Mouse (Mus musculus) MEL-GATA-1-ER (cell line): ENCODE data around the gene Hmox1.

ENCODE experiments used
- DNase-seq: peaks from one replicate; pipeline ENCODE4 v3.0.0-alpha.2; 2012; ENCODE audit warnings: low read depth; ENCODE audit errors: extremely low read depth

Gene Hmox1

DNA sequence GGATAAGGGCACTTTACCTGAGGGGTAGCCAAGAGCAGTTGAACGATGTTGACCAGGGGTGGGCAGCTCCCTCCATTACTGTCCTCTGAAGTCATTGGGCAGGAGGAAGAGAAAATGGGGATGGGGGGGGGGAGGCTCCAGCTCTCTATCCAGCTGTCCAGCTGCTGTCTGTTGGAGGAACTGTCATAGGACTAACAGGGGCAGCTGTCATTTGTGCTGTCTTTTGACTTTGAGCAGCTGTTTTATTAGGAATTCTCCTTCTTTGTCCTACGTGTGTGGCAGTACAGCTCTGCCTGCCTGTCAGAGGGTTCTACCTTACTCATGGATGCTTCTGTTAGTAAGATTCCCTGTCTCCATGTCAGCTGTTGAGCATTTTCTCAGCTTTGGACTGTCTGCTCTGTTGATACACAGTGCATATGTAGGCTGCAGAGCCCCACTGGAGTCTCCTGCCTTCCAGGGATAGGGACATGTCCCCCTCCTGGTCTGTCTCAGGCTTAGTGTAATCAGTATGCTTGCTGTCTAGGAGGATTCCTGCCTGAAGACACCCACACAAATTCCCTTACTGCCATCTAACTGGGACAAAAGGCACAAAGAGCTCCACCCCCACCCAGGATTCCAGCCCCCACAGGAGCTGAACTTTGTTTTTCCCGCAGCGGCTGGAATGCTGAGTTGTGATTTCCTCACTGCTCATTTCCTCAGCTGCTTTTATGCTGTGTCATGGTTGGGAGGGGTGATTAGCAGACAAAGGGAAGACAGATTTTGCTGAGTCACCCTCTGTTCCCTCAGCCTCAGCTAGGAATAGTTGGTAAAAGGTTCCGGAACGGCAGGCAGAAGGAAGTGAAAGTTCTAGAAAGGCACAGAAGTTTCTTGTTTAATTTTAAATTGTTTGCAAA lies 4.2 kb upstream of the Hmox1 start:
- DNase-seq, result peak; percentile 76

DNA sequence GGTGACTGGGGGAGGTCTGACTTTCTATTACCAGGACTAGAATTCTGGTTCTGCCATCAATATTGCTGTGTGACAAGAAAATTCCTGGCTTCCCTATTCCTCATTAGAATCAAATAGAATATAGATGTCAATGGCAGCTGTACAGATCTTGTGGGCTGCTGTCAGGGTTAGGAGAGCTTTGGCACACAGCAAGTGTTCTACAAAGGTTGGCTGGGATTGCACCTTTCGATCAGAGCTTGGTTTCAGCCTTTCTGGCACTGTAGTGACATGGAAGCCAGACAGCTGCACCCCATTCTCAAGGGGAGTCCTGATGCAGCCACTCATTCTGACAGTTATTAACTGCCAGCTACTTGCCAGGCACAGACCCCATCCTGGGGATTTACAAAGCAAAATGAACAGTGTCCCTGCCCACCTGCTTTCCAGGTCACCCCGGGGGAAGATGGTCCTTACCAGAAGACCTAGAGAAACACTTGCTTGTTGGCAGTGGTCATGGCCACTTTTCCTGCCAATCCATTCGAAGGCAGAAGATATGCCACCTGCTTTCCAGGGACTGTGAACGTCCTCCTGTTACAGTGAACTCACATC lies 2.5 kb upstream of the Hmox1 start:
- DNase-seq, result no peak

DNA sequence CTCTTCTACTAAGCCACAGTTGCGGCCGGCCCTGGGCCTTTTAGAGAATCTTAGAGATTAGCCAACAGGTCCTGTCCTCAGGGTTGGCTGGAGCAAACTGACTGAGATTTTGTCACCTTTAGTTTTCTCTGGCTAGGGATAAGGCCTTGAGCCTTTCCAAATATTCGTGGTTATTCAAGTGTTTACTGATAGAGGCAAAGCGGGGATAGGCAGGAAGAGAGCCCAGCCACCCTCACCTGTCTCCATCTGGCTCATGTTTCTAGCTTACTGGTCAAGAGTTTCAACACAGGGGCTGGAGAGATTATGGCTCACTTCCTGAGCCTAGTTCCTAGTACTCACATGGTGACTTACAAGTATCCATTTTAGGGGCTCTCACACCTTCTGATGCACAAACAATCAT lies 9.5 kb downstream of the Hmox1 start:
- no peak for DNase-seq

DNA sequence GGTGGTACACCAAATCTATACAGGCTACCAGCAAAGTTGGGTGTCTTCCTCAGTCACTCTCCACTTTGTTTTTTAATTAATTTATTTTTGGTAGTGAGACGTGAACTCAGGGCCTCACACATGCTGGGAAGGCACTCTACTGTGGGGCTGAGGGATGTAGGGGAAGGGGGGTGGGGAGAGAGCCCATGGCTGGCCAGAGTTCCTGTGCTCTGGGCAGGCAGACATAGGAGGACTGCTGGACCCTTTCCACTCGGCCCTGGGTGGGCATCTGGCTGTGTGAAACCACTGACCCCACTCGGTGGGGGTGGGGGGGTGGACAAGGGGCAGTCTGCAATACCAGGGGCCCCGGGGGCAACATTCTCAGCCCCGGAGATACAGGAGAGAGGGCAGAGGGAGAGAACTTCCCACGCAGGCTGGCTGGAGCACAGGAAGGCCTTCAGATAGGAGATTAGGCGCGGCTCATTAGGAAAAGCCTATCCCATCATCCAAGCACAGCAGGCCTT lies 10.0 kb downstream of the Hmox1 start:
- DNase-seq, result no peak

DNA sequence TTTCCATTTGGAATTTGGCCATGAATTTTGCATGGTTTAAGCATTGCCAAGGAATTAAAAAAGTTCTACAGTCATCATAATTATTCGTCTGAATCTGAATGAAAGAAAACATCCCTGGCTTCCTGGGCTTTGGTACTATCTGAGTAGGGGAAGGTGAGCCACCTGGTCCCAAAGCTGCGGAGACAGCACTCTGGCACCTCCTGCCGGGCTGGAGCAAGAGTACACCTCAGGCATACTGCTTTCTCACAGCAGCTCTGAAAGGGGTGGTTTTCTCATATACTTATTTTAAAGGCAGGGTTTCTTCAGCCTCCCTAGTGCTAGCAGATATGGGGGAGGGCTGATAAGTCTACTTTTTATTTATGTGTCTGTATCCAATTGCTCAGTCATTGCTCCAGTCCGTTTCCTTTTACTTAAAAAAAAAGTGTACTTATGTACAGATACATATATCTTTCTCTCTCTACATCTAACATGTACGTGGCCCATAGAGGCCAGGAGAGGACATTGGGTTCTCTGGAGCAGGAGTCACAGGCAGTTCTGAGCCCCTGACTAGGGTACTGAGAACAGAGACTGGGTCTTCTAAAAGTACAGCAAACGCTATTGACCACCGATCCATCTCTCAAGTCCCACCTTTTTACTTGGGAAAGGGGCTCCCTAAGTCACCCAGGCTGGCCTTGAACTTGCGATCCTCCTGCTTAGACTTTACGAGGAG lies 15.3 kb downstream of the Hmox1 start:
- peak; percentile 76 for DNase-seq

DNA sequence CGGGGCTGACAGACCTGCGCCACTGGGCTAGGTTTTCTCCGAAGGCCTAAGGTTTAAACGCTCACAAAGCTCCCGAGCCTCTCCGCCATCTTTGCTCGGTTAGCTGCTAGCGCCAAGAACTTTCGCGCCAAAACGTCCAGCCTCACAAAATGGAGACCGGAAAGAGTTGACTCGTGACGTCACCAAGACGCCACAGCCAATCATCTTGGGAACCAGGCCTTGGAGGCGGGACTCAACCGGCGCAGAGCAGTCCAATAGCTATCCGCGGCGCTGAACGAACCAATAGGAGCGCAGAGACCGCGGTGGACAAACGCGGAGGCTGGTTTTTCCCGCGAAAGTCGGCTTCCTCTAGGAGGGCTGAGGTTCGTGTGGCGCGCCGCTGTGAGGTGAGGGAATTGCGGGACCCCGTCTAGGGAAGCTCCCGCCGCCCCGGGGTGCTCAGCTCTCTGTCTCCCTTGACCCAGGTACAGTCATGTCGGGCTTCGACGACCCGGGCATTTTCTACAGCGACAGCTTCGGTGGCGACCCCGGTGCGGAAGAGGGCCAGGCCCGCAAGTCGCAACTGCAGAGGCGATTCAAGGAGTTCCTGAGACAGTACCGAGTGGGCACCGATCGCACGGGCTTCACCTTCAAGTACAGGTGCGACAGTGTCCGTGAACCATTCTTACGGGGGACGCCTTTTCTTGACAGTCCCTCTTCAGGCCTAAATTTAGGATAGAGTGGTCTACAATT lies 16.0 kb downstream of the Hmox1 start, which contains the start of gene Mcm5:
Gene Mcm5, plus strand, starts transcription at position 334 of the 732 bp plus-strand sequence.
- DNase-seq, result peak; percentile 96

DNA sequence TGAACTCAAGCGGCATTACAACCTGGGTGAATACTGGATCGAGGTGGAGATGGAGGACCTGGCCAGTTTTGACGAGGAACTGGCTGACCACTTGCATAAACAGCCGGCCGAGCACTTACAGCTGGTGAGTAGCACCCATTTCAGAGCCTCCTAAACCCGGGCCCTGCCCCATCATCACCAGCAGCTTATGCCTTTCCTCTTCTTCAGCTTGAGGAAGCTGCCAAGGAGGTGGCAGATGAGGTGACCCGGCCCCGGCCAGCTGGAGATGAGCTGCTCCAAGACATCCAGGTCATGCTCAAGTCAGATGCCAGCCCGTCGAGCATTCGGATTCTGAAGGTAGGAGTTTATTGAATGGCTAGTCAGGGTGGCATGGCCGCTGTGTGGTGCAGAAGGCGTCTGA lies 16.7 kb downstream of the Hmox1 start:
- DNase-seq, result no peak

DNA sequence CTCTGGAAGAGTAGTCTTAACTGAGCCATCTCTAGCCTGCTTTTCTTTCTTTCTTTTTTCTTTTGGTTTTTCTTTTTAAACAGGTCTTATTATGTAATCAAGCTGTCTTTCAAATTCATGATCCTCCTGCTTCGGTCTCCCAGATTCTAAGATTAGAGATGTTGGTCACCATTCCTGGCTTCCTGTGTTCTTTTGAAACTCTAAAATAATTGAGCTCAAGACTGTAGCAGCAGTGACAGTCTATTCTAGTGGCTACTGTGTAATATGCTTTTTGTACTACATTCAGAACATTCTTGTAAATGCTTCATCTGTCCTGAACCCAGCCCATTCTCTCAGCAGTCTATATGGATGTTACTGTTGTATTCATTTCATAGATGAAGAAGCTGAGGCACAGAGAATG lies 25.1 kb downstream of the Hmox1 start:
- no peak for DNase-seq

DNA sequence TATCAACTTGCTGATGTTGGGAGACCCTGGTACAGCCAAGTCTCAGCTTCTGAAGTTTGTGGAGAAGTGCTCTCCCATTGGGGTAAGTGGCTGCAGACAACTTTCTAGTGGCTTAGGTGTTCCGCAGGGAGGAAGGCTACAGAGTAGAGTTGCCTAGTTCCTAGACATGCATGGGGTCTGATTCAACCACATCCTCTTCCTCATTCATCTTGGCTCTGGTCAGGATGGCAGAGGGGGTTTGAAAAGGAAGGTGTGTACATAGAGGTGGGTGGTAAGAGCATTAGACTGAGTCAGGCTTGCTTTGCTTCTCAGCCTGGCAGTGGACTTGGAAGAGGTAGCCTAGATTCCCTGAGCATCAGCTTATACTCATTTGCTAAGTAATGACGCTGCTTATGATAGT lies 25.9 kb downstream of the Hmox1 start:
- no peak for DNase-seq

DNA sequence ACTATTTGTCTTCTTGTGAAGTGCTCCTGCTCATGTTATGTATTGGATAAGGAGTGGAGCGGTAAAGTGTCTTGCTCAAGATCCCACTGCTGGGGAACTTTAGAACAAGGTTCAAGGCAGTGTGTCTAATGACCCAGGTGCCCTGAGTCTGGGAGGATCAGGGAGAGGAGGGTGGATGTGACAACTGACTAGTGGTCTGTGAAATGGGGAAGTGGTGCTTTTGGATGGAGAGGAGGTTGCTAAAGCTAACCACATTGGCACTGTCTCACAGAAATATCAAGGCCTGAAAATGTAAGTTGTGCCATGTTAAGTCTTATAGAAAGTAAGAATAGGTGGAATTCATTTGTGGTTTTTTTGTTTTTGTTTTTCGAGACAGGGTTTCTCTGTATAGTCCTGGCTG lies 26.3 kb downstream of the Hmox1 start:
- peak; percentile 50 for DNase-seq

DNA sequence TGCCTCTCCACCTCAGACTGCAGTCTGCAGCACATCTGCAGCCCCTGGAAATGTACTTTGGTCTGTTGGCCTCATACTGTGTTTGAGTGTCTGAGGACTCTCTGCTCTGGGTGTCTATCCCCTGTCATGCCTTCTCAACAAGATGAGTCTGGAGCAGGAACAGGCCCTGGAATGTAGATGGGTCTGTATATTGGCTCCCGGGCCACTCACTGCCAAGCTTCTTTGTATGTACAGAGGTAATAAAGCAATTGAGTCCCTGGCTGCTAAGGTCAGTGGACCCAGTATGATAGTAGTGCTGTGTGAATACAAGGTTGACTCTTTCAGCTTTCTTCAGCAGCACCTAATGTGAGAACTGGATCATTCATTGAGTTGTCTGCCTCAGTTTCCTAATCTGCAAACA lies 34.0 kb downstream of the Hmox1 start:
- no peak for DNase-seq

DNA sequence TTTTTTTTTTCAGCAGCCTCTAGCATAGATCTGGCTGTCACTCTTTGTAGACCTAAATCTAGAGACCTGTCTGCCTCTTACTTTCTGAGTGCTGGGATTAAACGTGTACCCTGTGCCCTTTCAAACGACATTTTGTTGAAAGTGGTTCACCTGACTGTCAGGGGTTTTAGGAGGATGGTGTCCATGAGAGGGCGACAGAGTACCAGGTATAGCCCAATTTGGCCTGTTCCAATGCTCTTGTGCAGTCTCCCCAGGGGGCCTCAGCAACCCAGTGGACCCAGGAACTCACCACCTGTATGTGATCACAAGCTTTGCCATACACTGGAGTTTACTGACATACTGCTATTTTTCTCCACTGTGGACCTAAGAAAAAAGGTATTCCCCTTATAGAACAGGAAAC lies 39.1 kb downstream of the Hmox1 start:
- DNase-seq, result no peak

DNA sequence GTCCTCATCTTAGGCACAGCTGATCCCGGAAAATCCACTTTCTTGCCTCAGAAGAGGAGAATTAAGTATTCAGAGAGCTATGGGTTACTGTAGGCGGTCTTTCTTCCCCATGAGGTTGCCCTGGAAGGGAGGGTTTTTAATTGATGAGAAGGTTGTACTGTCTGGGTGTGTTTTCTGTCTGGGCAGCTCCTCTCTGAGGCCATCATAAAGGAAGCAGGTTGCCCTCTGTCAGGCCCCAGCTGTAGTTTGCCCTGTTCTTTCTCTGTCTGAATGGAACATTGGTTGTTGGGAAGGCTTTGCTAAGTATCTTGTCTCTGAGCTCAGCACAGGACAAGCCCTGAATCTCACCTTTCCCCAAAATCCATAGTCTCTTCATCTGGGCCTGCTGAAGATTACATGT lies 40.0 kb downstream of the Hmox1 start:
- no peak for DNase-seq

DNA sequence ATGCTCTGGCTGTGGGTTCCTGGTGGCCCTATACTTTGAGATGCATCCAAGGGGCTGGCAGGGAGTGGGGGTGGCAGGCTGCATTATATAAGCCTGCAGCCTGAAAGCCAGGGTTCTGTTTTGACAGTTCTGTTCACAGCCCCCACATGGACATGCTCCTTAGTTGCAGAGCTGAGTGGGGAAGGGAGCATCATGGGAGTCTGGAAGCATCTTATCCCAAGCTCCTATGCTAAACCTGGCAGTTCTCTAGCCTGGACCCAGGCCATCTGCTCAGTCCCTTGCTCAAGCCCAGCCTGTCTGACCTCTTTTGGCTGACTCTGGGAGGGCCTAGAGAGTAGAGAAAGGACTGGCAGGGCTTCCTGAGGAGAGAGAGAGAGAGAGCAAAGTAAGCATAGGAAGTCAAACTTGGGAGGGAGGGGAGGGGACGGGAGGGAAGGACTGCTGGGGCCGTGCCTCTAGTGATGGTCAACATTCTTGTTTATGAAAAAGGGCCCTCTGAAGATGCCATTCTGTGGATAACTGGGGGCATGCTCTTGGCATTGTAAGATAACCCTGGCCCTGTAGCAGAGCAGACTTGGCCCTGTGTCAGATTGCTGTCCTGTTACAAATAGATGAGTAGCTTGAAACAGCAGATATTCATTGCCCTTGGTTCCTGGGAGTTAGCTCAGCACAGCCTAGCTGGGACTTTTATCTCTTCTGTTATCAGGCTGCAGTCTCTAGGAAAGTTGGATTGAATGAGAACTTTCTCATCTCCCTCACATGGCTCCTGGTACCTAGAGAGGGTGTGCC lies 41.4 kb downstream of the Hmox1 start:
- DNase-seq, result no peak

DNA sequence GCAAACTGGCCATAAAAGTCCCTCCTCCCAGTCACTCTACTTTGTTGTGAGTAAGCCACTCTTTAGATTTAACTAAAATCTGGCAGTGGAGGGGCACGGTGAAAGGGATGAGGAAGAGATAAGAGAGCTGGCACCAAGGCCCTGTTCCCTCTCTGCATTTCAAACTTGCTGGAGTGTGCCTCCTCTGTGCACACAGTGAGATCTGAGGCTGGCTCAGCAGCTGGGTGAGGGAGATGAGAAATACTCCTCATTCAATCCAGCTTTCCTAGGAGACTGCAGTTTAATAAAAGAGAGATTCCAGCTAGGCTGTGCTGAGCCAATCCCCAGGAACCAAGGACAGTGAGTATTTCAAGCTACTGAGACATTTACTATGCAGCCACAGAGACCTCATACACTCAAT lies 42.3 kb downstream of the Hmox1 start:
- no peak for DNase-seq

DNA sequence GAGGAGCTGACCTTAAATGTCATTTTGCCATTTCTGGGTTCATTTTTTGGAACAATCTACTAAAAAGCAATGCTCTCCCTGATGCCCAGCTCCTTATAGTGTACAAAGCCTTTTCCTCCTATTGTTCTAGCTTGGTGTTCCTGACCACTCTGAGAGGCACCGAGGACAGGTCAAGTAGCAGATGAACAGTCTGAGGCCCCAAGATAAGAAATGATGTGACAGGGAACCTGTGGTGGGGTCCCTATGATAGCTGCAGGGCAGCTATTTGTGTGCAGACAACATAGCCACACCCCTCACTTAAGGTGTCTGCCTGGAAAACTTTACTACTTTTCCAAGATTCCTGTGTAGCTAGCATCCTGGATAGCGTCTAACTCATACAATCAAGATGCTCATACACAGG lies 42.8 kb downstream of the Hmox1 start:
- no peak for DNase-seq

DNA sequence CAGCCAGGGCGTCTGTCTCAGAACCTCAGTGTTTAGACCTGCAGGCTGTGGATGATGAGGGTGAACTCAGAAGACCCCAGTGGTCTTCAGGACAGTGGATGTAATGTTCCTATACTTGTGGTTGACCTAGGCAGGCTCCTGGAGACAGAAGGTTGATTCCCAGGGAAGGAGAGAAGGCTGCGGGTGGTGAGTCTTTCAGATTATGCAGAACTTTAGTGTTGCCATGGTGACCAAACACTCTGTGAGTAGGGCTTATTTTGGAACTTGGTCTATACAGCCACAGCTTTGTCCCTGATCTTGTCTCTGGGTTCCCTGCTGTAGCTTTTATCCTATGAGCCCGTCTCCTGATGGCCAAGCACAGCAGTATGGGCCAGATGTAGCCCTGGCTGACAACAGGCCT lies 44.1 kb downstream of the Hmox1 start:
- no peak for DNase-seq
